Mouse (Mus musculus) liver, adult 2 months (tissue): Measurements from ENCODE around the gene 4930518I15Rik.

ENCODE experiments used
- CTCF ChIP-seq: fragments of 200-500 bp; IDR thresholded peaks from 2 replicates; pipeline ENCODE4 v1.5.1; 2011; ENCODE audit warnings: low read depth, low read length, control low read depth
- POLR2A ChIP-seq: fragments of 200-500 bp; IDR thresholded peaks from 2 replicates; pipeline ENCODE4 v1.6.1; 2011; ENCODE audit warnings: low read length, control low read depth; ENCODE audit not compliant: insufficient read depth; ENCODE audit errors: extremely low read depth

GRCm38 (mm10) chr2:156897034-156897433 lies 39.3 kb upstream of the 4930518I15Rik start:
- TF ChIP-seq POLR2A (no peak), CTCF (no peak)
